In genomic region chr5:105776978-105777593, GRCm38 (mm10) we compare ENCODE assay signal across 11 mouse cellular contexts.
DNase-seq lines count a peak whose midpoint lies in the region; ATAC-seq and TF ChIP-seq lines count a peak whose summit lies in the region.
"Had no signal": no experiment of that assay in that cellular context is flagged by ENCODE, and none has a peak within 500 bp of the region (broad histone marks: within the 10 kb centered on the region; RNA-seq: fewer than 3 reads in every experiment).

No protein-coding gene starts in this region.

- H3K4me1 ChIP-seq in kidney, adult 2 months (ENCODE audit: control insufficient read depth, insufficient read depth, low read length), result peaks cover 19% of the 10 kb centered on the region
- peaks cover 21% of the 10 kb centered on the region for H3K4me1 ChIP-seq in hindbrain, embryonic 15.5 days (replicated peaks)
- H3K4me1 ChIP-seq in liver, postnatal 0 days (ENCODE audit: insufficient read depth), result peaks cover 14% of the 10 kb centered on the region

- H3K36me3 ChIP-seq in kidney, adult 2 months (ENCODE audit: control insufficient read depth, insufficient read depth, low read length), result no peaks in the 10 kb centered on the region
- no peaks in the 10 kb centered on the region for H3K36me3 ChIP-seq in hindbrain, embryonic 15.5 days
- no peaks in the 10 kb centered on the region for H3K36me3 ChIP-seq in liver, postnatal 0 days (replicated peaks; ENCODE audit: insufficient read depth, low read length)
- H3K36me3 ChIP-seq: limb, embryonic 12.5 days had no signal

- H3K9ac ChIP-seq in hindbrain, embryonic 15.5 days, result no peak overlapping the region
- peak overlapping the region; percentile 41; the same call in 1 of the 2 replicates for H3K9ac ChIP-seq in liver, postnatal 0 days (replicated peaks)
- H3K9ac ChIP-seq: limb, embryonic 12.5 days had no signal

- peak; percentile 65 for DNase-seq in kidney, adult 2 months
- DNase-seq in kidney, postnatal 10 days, result no peak
- DNase-seq in R1 (ENCODE audit: low read depth, low spot score), result peak; percentile 57
- no peak for DNase-seq in liver, postnatal 0 days
- no peak for DNase-seq in adrenal gland, adult 2 months
- no peak for DNase-seq in ovary, postnatal 14 days (ENCODE audit: low spot score)
- no peak for DNase-seq in ovary, postnatal 10 days (ENCODE audit: low spot score)
- DNase-seq: thymus, postnatal 14 days had no signal

- no peak for TF ChIP-seq POLR2A in kidney, adult 2 months (IDR thresholded peaks at IDR 0.05; ENCODE audit: low read depth, low read length)

- no peak for ATAC-seq in hindbrain, embryonic 15.5 days (ENCODE audit: low FRiP score, low read depth)
- ATAC-seq in liver, postnatal 0 days, result peak; percentile 65

- H3K9me3 ChIP-seq in hindbrain, embryonic 15.5 days, result no peaks in the 10 kb centered on the region
- H3K9me3 ChIP-seq in liver, postnatal 0 days (ENCODE audit: low read length), result no peaks in the 10 kb centered on the region
- H3K9me3 ChIP-seq: limb, embryonic 12.5 days had no signal

- WGBS in kidney, adult 2 months, result 29% methylated on average over 12 of the region's 12 CpGs
- WGBS in hindbrain, embryonic 15.5 days, result 25% methylated on average over 12 of the region's 12 CpGs
- 56% methylated on average over 12 of the region's 12 CpGs for WGBS in liver, postnatal 0 days (ENCODE audit: insufficient replicate concordance)

- TF ChIP-seq CTCF in kidney, adult 2 months (conservative IDR thresholded peaks at IDR 0.05; ENCODE audit: insufficient read depth, insufficient read length, low read depth, low read length), result no peak
- TF ChIP-seq CTCF in liver, postnatal 0 days (IDR thresholded peaks at IDR 0.05; ENCODE audit: low read depth), result no peak

- no peak for TF ChIP-seq EP300 in liver, postnatal 0 days (IDR thresholded peaks at IDR 0.05; ENCODE audit: low read depth)

- no peak overlapping the region for H3K4me3 ChIP-seq in kidney, adult 2 months (ENCODE audit: insufficient read depth, low read depth, low read length)
- no peak overlapping the region for H3K4me3 ChIP-seq in hindbrain, embryonic 15.5 days
- 0 out of 2 replicates have a peak overlapping the region, but pooled peaks have one; percentile 17 for H3K4me3 ChIP-seq in liver, postnatal 0 days (ENCODE audit: low read depth, low read length)
- H3K4me3 ChIP-seq: limb, embryonic 12.5 days had no signal

- peak overlapping the region; percentile 25 for H3K27ac ChIP-seq in kidney, adult 2 months (ENCODE audit: insufficient read depth, low read depth, low read length)
- peak overlapping the region; percentile 43; the same call in 1 of the 2 replicates for H3K27ac ChIP-seq in hindbrain, embryonic 15.5 days (replicated peaks)
- H3K27ac ChIP-seq in liver, postnatal 0 days (ENCODE audit: low read depth), result peak overlapping the region; percentile 86
- H3K27ac ChIP-seq: limb, embryonic 12.5 days had no signal

- H3K27me3 ChIP-seq in kidney, adult 2 months (replicated peaks; ENCODE audit: control insufficient read depth, insufficient read depth, low read length), result no peaks in the 10 kb centered on the region
- H3K27me3 ChIP-seq in hindbrain, embryonic 15.5 days, result no peaks in the 10 kb centered on the region
- no peaks in the 10 kb centered on the region for H3K27me3 ChIP-seq in liver, postnatal 0 days (ENCODE audit: insufficient read depth, low read length)
- H3K27me3 ChIP-seq: CH12.LX; limb, embryonic 12.5 days had no signal

- H3K4me2 ChIP-seq in hindbrain, embryonic 15.5 days, result no peak overlapping the region
- H3K4me2 ChIP-seq in liver, postnatal 0 days (ENCODE audit: low read depth, low read length), result peak overlapping the region; percentile 57
- H3K4me2 ChIP-seq: limb, embryonic 12.5 days had no signal

Comparison
In these comparisons a context has a peak if more than half of its experiments do, and no peak if none do; other contexts are left out.
1. DNase-seq: peak in kidney, adult 2 months (single experiment) and R1 (single experiment); none in kidney, postnatal 10 days (single experiment), liver, postnatal 0 days (single experiment), adrenal gland, adult 2 months (single experiment), ovary, postnatal 14 days (single experiment) and ovary, postnatal 10 days (single experiment).
2. H3K27ac ChIP-seq: peak in every context shown above with its lines; median percentile 86 in liver, postnatal 0 days; 43 in hindbrain, embryonic 15.5 days; 25 in kidney, adult 2 months.